Mouse (Mus musculus): ENCODE results near the gene Bbs10. TPM values are rescaled to one million over a fixed set of nuclear protein-coding genes. Genes with fewer than 3 reads are reported as not detected.
A peak's percentile ranks its signal among the peaks of the same experiment; 100 is the strongest.

Bbs10 gene
- polyA plus RNA-seq (2016; fragmentation: Nextera tagmentation; extraction: Ambion mirVana) = 5.4 and 6.7 TPM in 2 replicates

DNA sequence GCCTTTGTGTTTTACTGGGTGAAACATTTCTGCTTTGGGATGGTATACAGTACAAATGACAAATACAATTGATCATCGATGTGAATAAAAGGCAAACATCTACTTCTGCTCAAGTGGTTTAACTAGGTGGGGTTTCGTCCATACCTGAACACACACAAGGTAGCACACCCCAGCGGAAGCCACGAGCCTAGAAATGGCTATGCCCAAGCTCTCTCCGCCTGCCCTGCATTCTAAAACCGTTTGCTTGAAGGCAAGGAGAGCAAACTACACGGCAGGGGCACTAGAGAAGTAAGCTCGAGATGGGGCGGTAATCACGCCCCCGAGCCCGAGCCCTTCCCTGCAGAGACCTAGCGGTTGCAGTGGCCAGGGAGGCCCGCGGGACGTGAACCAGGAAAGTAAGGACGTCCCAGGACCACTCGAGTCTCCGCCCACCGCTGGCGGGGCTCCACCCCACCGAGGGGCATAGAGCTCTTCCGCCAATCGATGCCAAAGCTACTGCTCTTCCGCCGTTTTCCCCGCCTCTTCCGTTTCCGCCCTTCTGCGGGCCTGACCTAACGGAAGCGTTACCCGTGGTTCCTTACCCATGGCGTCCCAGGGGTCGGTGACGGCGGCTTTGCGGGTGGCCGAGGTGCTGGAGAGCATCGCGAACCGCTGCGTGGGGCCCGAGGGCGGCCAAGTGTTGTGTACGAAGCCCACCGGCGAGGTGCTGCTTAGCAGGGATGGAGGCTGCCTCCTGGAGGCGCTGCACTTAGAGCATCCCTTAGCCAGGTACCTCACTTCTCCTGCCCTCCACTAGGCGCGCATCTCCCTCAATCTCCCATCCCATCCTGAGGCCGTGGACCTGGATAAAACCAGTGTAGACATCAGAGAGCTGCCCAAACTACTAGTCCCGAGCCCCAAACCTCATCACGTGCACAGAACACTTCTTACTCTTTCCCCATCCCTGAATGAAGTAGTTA, at the start of gene Bbs10:
TSS of gene Bbs10 (plus strand) at position 540 of the 959 bp plus-strand sequence.
- DNase-seq (ENCODE audit: low spot score) = peak; percentile 98
- H3K4me3 ChIP-seq = peak within 1 kb of the TSS; percentile 80
- H3K4me1 ChIP-seq = peaks cover 5% of the 10 kb centered on the region
- H3K27me3 ChIP-seq (ENCODE audit: low read depth, poor library complexity, severe bottlenecking) = no peaks in the 10 kb centered on the region
- no peaks in the 10 kb centered on the region for H3K9me3 ChIP-seq (replicated peaks)
- H3K27ac ChIP-seq = peak within 1 kb of the TSS; percentile 94
- H3K36me3 ChIP-seq = 0 out of 2 replicates have a peak, but pooled peaks cover under 1% of the 10 kb centered on the region
- 2% methylated on average over 54 of the region's 54 CpGs for WGBS

DNA sequence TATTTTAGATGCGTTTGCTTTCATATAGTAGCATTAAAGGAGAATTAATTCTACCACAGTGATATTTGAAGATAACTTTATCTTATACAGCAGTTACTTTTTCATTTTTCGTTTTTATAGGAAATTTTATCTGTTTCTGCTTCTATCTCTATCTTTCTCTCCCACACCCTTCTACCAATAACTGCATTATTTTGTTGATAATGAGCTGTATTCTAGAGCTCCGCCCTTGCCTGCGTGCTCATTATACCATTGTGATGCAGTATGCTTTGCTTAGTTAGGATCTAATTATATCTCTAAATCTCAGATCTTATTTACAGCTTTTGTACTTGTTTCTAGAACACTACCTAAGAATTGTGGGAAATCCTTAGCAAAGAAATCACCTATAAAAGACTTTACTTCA, 48.3 kb upstream of the Bbs10 start:
- Histone ChIP-seq H3K27ac (no peak overlapping the region), H3K36me3 (no peaks in the 10 kb centered on the region), H3K4me1 (peaks cover 12% of the 10 kb centered on the region; the same call in 1 of the 2 replicates), H3K9me3 (replicated peaks) (no peaks in the 10 kb centered on the region), H3K4me3 (no peak overlapping the region), H3K27me3 (ENCODE audit: low read depth, poor library complexity, severe bottlenecking) (no peaks in the 10 kb centered on the region)
- WGBS = 85% methylated on average over 4 of the region's 4 CpGs
- no peak for DNase-seq (ENCODE audit: low spot score)

DNA sequence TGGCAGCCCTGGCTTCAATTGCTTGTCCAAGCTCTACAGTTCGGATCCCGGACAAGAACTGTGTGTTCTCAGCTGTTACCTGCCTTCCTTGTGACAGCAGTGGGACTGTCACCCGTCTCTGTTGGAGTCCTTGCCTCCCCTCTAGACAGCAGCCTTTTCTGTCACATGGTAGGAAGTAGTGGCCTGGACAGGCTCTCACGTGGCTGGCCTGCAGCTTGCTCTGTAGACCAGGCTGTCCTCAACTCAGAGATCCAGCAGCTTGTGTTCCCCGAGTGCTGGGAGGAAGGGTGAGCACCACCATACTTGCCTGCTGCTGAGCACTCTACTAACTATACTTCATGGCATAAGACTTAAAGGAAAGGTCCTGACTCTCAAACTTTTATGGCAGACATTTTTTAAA, 46.8 kb upstream of the Bbs10 start:
- WGBS = 81% methylated on average over 5 of the region's 5 CpGs
- peaks cover 12% of the 10 kb centered on the region; the same call in 1 of the 2 replicates for H3K4me1 ChIP-seq
- no peak for DNase-seq (ENCODE audit: low spot score)
- no peaks in the 10 kb centered on the region for H3K27me3 ChIP-seq (ENCODE audit: low read depth, poor library complexity, severe bottlenecking)
- H3K36me3 ChIP-seq = no peaks in the 10 kb centered on the region
- H3K9me3 ChIP-seq (replicated peaks) = no peaks in the 10 kb centered on the region
- no peak overlapping the region for H3K27ac ChIP-seq
- no peak overlapping the region for H3K4me3 ChIP-seq

DNA sequence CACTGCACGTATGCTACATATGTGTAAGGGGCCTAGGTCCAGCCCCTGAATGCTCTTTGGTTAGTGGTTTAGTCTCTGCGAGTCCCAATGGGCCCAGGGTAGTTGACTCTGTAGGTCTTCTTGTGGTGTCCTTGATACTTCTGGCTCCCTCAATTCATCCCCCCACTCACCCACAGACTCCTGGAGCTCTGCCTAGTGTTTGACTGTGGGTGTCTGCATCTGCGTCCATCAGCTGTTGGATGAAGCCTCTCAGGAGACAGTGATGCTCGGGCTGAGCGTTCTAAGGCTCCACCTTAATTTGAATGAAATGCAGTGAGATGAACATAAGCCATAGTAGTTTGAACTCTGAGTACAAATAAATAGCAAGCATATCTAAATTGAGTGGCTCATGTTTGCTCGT, 43.3 kb upstream of the Bbs10 start:
- 93% methylated on average over 6 of the region's 6 CpGs for WGBS
- Histone ChIP-seq H3K36me3 (no peaks in the 10 kb centered on the region), H3K4me1 (no peaks in the 10 kb centered on the region), H3K9me3 (replicated peaks) (no peaks in the 10 kb centered on the region), H3K27me3 (ENCODE audit: low read depth, poor library complexity, severe bottlenecking) (no peaks in the 10 kb centered on the region), H3K4me3 (no peak overlapping the region), H3K27ac (no peak overlapping the region)
- DNase-seq (ENCODE audit: low spot score) = no peak

DNA sequence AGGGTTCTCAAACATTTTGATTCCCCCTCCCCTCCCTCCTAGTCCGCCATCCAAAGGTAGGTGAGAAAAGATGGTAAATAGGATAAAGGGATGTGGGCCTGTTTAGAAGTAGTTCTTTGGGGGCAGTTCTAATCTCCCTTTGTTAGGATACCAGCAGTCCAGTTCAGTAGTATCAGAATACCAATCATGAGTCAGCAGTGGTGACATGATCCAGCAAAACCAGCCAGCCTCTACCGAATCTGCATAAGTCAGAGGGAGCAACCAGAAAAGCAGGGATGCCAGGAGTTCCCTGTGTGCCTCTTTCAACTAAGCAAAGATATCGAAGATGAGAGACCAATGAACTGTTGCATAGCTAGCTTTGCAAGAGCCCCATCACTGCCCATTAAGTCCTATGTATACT, 42.3 kb upstream of the Bbs10 start:
- H3K27ac ChIP-seq = no peak overlapping the region
- no peaks in the 10 kb centered on the region for H3K4me1 ChIP-seq
- H3K27me3 ChIP-seq (ENCODE audit: low read depth, poor library complexity, severe bottlenecking) = no peaks in the 10 kb centered on the region
- WGBS = 90% methylated on average over 3 of the region's 3 CpGs
- no peaks in the 10 kb centered on the region for H3K9me3 ChIP-seq (replicated peaks)
- no peak overlapping the region for H3K4me3 ChIP-seq
- no peak for DNase-seq (ENCODE audit: low spot score)
- no peaks in the 10 kb centered on the region for H3K36me3 ChIP-seq

DNA sequence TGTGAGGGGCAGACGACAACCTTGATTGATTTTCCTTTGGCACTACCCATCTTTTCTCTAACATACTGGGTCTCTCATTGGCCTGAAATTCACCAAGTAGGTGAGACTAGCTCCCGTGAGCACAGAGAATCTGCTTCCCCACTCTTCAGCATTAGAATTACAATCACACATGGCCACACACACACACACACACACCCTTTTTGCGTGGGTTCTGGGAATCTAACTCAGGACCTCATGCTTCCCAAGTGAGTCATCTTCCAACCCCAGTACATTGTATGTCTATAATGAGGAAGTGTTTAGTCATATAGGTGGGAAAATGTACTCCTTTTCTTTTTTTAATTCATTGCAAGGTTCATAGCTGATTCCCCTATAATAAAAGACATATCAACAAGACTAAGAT, 41.1 kb upstream of the Bbs10 start:
- no peak overlapping the region for H3K27ac ChIP-seq
- WGBS = 87% methylated on average over 3 of the region's 3 CpGs
- no peaks in the 10 kb centered on the region for H3K36me3 ChIP-seq
- no peak for DNase-seq (ENCODE audit: low spot score)
- H3K4me3 ChIP-seq = no peak overlapping the region
- H3K4me1 ChIP-seq = no peaks in the 10 kb centered on the region
- no peaks in the 10 kb centered on the region for H3K27me3 ChIP-seq (ENCODE audit: low read depth, poor library complexity, severe bottlenecking)
- H3K9me3 ChIP-seq (replicated peaks) = no peaks in the 10 kb centered on the region

DNA sequence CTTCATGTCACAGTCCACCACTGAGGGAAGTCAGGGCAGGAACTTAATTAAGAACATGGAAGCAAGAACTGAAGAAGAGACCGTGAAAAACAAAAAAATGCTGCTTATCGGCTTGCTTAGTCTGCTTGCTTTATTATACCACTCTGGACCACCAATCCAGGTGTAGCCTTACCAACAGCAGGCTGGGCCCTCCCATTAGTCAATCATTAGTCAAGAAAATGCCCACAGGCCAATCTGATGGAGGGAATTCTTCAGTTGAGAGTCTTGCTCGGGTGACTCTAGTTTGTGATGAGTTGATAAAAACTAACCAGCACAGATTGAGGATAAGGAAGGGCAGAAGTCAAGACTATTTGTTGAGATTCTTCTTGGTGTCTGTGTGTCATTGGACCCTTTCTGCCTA, 40.2 kb upstream of the Bbs10 start:
- Histone ChIP-seq H3K4me1 (no peaks in the 10 kb centered on the region), H3K9me3 (replicated peaks) (no peaks in the 10 kb centered on the region), H3K27ac (no peak overlapping the region), H3K27me3 (ENCODE audit: low read depth, poor library complexity, severe bottlenecking) (no peaks in the 10 kb centered on the region), H3K4me3 (no peak overlapping the region), H3K36me3 (no peaks in the 10 kb centered on the region)
- 86% methylated on average over 3 of the region's 3 CpGs for WGBS
- DNase-seq (ENCODE audit: low spot score) = no peak

DNA sequence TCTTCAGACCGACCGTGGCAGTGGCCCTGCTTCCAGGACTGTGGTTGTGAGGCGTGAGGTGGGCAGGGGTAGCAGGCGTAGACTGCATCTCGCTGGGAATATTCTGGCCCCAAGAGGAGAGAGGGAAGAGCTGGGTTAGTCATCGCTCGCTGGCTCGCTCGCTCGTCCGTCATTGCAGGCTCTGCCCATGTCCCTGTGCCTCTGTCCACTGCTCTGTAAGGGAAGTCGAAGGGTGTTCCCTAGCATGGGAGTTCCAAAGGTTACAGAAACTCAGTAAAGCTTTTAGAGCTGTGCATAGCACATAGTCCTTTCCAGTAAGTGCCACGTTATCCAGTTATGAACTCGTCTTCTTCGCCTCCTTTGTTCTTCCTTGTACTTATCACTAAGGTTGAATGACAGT, 26.8 kb upstream of the Bbs10 start:
- no peaks in the 10 kb centered on the region for H3K4me1 ChIP-seq

DNA sequence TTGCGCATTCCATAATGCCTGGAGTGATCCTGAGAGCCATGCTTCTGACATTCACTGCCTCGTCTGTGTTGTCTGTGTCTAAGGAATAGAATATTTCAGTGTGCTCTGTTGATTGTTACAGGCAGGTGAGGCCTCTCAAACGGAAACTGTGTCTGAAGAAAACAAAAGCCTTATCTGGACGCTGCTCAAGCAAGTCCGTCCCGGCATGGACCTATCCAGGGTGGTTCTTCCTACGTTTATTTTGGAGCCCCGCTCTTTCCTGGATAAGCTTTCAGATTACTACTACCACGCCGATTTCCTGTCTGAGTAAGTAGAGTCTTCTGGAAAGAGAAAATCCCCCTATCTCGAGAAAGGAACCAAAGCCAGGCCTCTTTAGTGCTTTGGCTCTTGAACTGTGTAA, 25.6 kb upstream of the Bbs10 start:
- no peaks in the 10 kb centered on the region for H3K9me3 ChIP-seq (replicated peaks)
- no peak overlapping the region for H3K4me3 ChIP-seq
- H3K36me3 ChIP-seq = peaks cover 32% of the 10 kb centered on the region
- H3K27ac ChIP-seq = no peak overlapping the region
- WGBS = 89% methylated on average over 11 of the region's 11 CpGs
- no peaks in the 10 kb centered on the region for H3K4me1 ChIP-seq
- no peak for DNase-seq (ENCODE audit: low spot score)
- H3K27me3 ChIP-seq (ENCODE audit: low read depth, poor library complexity, severe bottlenecking) = no peaks in the 10 kb centered on the region

More for the DNA sequence above, 26.8 kb upstream of the Bbs10 start:
- H3K9me3 ChIP-seq (replicated peaks) = no peaks in the 10 kb centered on the region
- H3K27ac ChIP-seq = no peak overlapping the region
- no peak overlapping the region for H3K4me3 ChIP-seq
- no peak for DNase-seq (ENCODE audit: low spot score)
- H3K27me3 ChIP-seq (ENCODE audit: low read depth, poor library complexity, severe bottlenecking) = no peaks in the 10 kb centered on the region
- 85% methylated on average over 15 of the region's 15 CpGs for WGBS
- peaks cover 32% of the 10 kb centered on the region for H3K36me3 ChIP-seq

DNA sequence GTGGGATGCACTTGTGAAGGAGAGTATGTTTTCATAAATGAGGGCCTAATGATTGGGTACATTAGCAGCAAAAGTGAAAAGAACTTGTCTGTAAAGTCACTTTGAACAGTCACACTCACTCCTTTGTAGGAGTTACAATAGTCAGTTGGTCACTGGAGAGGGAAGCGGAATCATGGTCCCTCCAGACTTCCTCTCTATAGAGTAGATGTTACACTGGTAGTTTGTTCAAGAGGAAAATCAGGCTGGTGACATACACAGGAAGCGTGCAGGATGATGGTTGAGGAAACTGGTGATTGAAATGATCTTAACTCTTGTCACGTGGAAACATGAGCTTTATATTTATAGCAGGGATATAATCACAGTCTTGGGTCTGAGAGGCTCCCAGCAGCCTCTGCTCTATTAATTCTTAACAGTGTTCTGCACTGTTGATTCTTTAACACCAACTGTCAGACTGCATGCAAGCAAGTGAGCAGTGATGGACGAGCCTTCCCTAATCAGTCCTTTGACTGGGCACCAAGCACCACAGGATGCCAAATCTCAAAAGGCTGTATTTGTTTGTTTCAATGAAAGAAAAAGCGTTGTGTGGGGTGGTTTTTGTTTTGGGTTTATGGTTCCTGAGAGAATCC, 24.9 kb upstream of the Bbs10 start:
- DNase-seq (ENCODE audit: low spot score) = no peak

DNA sequence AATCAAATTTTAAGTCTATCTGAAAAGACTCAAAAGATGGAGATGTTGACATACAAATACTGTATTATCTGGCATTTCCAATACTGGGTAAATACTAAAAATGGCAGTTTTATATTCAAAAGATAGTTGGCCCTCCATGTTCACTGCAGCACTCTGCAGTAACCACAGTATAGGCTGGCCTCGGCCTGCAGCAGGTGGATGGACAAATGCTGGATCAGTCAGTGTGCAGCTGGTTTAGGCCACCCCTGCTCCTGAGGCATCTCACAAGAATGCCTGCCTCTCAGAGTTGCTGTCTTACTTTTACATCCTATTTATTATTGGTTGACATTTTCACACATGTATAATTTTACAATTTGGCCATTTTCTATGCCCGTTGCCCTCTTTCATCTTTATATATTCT, 22.7 kb upstream of the Bbs10 start:
- peaks cover 29% of the 10 kb centered on the region for H3K36me3 ChIP-seq
- H3K27ac ChIP-seq = no peak overlapping the region
- H3K27me3 ChIP-seq (ENCODE audit: low read depth, poor library complexity, severe bottlenecking) = no peaks in the 10 kb centered on the region
- no peak for DNase-seq (ENCODE audit: low spot score)
- H3K9me3 ChIP-seq (replicated peaks) = no peaks in the 10 kb centered on the region
- 90% methylated on average over 2 of the region's 2 CpGs for WGBS
- H3K4me1 ChIP-seq = no peaks in the 10 kb centered on the region
- H3K4me3 ChIP-seq = no peak overlapping the region

More for the DNA sequence above, 24.9 kb upstream of the Bbs10 start:
- WGBS = 80% methylated on average over 5 of the region's 5 CpGs
- no peaks in the 10 kb centered on the region for H3K9me3 ChIP-seq (replicated peaks)
- H3K27ac ChIP-seq = no peak overlapping the region
- no peaks in the 10 kb centered on the region for H3K27me3 ChIP-seq (ENCODE audit: low read depth, poor library complexity, severe bottlenecking)
- peaks cover 34% of the 10 kb centered on the region for H3K36me3 ChIP-seq
- H3K4me1 ChIP-seq = no peaks in the 10 kb centered on the region
- H3K4me3 ChIP-seq = no peak overlapping the region

DNA sequence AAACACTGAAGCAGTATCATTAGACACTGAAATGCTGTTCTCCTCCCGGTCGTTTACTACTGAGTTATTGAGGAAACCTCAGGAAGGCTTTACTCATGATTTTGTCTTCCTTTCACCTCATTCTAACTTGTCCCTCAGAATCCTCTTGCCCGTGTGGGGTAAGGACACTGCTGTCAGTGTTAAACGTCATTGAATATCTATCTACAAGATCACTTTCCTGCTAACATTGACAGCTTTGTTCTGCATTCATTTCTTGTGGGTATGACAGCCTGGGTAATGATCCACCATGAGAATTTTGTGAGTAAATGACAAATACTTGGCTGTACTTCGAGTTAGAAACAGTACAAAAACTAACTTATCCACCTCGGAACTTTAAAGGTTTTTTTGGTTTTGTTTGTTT, 848 bp upstream of the Bbs10 start:
- Histone ChIP-seq H3K36me3 (0 out of 2 replicates have a peak, but pooled peaks cover 3% of the 10 kb centered on the region), H3K4me1 (peaks cover 5% of the 10 kb centered on the region), H3K27ac (peak overlapping the region; percentile 94), H3K4me3 (peak overlapping the region; percentile 80), H3K27me3 (ENCODE audit: low read depth, poor library complexity, severe bottlenecking) (no peaks in the 10 kb centered on the region), H3K9me3 (replicated peaks) (no peaks in the 10 kb centered on the region)
- no peak for DNase-seq (ENCODE audit: low spot score)
- WGBS = 53% methylated on average over 6 of the region's 6 CpGs

DNA sequence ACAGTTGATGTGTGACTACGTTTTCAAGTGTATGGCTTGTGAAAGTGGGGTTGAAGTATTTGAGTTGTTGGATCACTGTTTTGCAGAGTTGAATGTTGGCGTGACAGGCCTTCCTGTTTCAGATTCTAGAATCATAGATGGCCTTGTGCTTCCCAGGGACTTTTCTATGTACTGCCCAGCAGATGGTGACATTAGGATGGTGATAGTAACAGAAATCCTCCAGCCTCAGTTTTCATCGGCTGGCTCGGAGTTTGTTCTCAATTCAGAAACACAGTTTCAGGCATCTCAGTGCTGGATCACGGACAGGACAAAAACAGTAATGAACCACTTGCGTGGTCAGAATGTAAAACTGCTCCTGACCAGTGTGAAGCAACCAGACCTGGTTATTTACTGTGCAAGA, 1.1 kb downstream of the Bbs10 start:
- Histone ChIP-seq H3K9me3 (replicated peaks) (no peaks in the 10 kb centered on the region), H3K4me3 (no peak overlapping the region), H3K36me3 (no peaks in the 10 kb centered on the region), H3K27me3 (ENCODE audit: low read depth, poor library complexity, severe bottlenecking) (no peaks in the 10 kb centered on the region), H3K27ac (no peak overlapping the region), H3K4me1 (peaks cover 5% of the 10 kb centered on the region)
- 90% methylated on average over 6 of the region's 6 CpGs for whole genome bisulfite sequencing
- DNase-seq (ENCODE audit: low spot score) = no peak
